Mouse (Mus musculus) Patski (cell line): ENCODE results near the gene Pogz. TPM values are rescaled to one million over a fixed set of nuclear protein-coding genes. Genes with fewer than 3 reads are reported as not detected.
"Not testable (repeated sequence)": the region's sequence is repeated elsewhere in the genome, so short reads cannot be mapped to it uniquely, and the experiment has no call there.

Experiments
- ATAC-seq: fragments of 100-300 bp; one replicate; pipeline ENCODE4 v1.8.0; 2021
- CTCF ChIA-PET: fragments of 350-600 bp; sonication (Branson Sonifier 250); formaldehyde crosslinking; loops from one replicate; lab custom pipeline; 2022; ENCODE audit warnings: inconsistent platforms; lab: Charles Lee
- POLR2A ChIA-PET: fragments of 350-600 bp; sonication (Branson Sonifier 250); formaldehyde crosslinking; loops from one replicate; lab custom pipeline; 2022; ENCODE audit warnings: antibody characterized with exemption, inconsistent platforms; lab: Charles Lee
- DNase-seq: peaks from one replicate; pipeline ENCODE4 v3.0.0-alpha.2; 2011; ENCODE audit warnings: low read depth, low spot score
- H3K27me3 ChIP-seq: fragments of 371-371 bp; one replicate; pipeline ENCODE4 v1.5.1; 2021
- CTCF ChIP-seq: fragments of 100-300 bp; IDR thresholded peaks from one replicate; pipeline ENCODE4 v1.5.1; 2021
- in situ Hi-C: fragments of 300-500 bp; cut with MboI; formaldehyde crosslinking; loops from 3 replicates; pipeline ENCODE4 v1.11.1; 2018; ENCODE audit warnings: low pct_unique_long_range_greater_than_20kb, mixed read lengths
- polyA plus RNA-seq: library from polyadenylated mRNA; unstranded; gene quantifications from one replicate; pipeline ENCODE4 v1.2.3, GENCODE M21; 2021

Pogz gene
- polyA plus RNA-seq, 1 experiment from 2014 or later, result 32.8 TPM

GRCm38 (mm10) chr3:94924688-94925087, 87.3 kb downstream of the Pogz start:
- CTCF ChIA-PET, result interaction anchor here (1.2 to 2.2 kb wide), 3 partner anchors 10 to 23 kb away, joined by 3 to 11 read pairs (median 5); no protein-coding TSS in a partner anchor
- peaks cover 6% of the 10 kb centered on the region for H3K27me3 ChIP-seq
- in situ Hi-C loops, result loop anchor here (5.0 kb wide), 1 partner anchor 237 kb away; no protein-coding TSS in a partner anchor
- DNase-seq, result no peak
- POLR2A ChIA-PET, result no interaction called here
- ATAC-seq, result no peak
- no peak for TF ChIP-seq CTCF

- CTCF ChIA-PET, POLR2A ChIA-PET, DNase-seq, ATAC-seq, H3K27me3 ChIP-seq: not testable (repeated sequence)
- in situ Hi-C loops, result loop anchor here (5.0 kb wide), 1 partner anchor 239 kb away; no protein-coding TSS in a partner anchor
Measured at GRCm38 (mm10) chr3:94926301-94926736, 89.0 kb downstream of the Pogz start.

DNA sequence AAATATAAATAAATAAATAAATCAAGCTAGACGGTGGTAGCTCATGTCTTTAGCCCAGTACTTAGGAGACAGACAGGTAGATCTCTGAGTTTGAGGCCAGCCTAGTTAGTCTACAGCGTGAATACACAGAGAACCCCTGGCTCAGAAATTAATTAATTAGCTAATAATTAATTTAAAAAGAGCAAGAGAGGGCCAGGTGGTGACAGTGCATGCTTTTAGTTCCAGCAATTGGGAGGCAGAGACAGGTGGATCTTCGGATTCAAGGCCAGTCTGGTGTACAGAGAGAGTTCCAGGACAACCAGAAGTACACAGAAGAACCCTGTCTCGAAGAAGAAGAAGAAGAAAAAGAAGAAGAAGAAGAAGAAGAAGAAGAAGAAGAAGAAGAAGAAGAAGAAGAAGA, 91.6 kb downstream of the Pogz start:
- CTCF ChIA-PET, result interaction anchor here (1.1 kb wide), 1 partner anchor 10 kb away, joined by 3 read pairs; no protein-coding TSS in a partner anchor
- H3K27me3 ChIP-seq, DNase-seq, ATAC-seq, POLR2A ChIA-PET: not testable (repeated sequence)
- in situ Hi-C loops, result loop anchor here (5.0 kb wide), 1 partner anchor 242 kb away; no protein-coding TSS in a partner anchor

DNA sequence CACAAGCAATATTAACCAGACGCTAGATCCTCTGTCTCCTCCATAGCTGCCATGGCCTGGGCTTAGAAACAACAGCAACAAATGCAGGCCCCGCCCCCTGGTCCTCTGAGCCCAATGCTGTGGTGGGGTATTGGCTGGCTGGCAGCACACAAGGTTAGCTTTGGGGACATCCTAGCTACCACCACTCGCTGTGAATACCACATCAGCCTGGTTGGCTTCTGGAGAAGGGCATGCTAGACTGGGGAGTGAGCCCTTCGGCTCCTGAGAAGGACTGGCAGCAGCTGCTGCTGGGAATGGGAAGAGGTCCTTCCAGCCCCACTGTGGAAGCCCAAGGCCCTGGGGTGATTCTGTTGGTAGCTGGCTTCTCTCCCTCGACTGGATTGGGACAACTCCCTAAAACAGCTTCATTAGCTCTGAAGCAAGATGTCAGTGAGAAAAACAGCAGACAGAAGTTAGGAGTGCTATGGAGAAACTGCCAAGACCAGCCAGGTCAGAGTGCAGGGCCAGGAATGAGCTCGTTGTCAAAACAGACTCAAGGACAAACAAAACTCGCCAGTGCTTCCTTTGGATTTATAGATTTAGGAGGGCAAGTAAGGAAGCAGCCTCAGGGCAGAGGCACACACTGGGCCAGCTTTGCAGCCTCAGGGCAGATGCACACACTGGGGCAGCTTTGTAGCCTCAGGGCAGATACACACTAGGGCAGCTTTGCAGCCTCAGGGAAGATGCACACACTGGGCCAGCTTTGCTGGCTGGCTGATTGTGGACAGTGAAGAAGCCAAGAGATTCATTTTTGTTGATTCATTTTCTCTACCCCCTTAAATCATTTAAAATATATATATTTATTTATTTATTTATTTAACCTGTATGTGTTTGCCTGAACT, 93.3 kb downstream of the Pogz start:
- ATAC-seq, DNase-seq: not testable (repeated sequence)
- CTCF ChIA-PET, result interaction anchor here (1.3 kb wide), 1 partner anchor 66 kb away, joined by 3 read pairs; no protein-coding TSS in a partner anchor

GRCm38 (mm10) chr3:94931427-94932082, 94.2 kb downstream of the Pogz start:
- in situ Hi-C loops, DNase-seq, POLR2A ChIA-PET, ATAC-seq, H3K27me3 ChIP-seq: not testable (repeated sequence)
- CTCF ChIA-PET, result interaction anchor here (1.3 kb wide), 1 partner anchor 65 kb away, joined by 3 read pairs; no protein-coding TSS in a partner anchor

More for the DNA sequence above, 93.3 kb downstream of the Pogz start:
- POLR2A ChIA-PET, H3K27me3 ChIP-seq, in situ Hi-C loops: not testable (repeated sequence)

Other genes with a start within 250 kb of the Pogz start
- gene Gm10972, start 194.5 kb upstream of the Pogz start, polyA plus RNA-seq, result not detected
- gene Tuft1, start 178.7 kb upstream of the Pogz start, polyA plus RNA-seq, result 62.3 TPM
- gene Selenbp2, start 144.0 kb upstream of the Pogz start, polyA plus RNA-seq, result 0.36 TPM
- 6.8 TPM for gene Cgn, start 51.1 kb upstream of the Pogz start, polyA plus RNA-seq
- gene Psmb4, start 49.4 kb downstream of the Pogz start, polyA plus RNA-seq, result 585 TPM
- 2.3 TPM for gene Selenbp1, start 95.5 kb downstream of the Pogz start, polyA plus RNA-seq
- gene Rfx5, start 116.5 kb downstream of the Pogz start, polyA plus RNA-seq, result 22.8 TPM
- 85.2 TPM for gene Pi4kb, start 137.2 kb downstream of the Pogz start, polyA plus RNA-seq
- gene Zfp687, start 177.9 kb downstream of the Pogz start, polyA plus RNA-seq, result 66.7 TPM
- gene Psmd4, start 205.0 kb downstream of the Pogz start, polyA plus RNA-seq, result 355 TPM